Mouse (Mus musculus): ENCODE measurements at regions not wholly inside any gene's neighbourhood (a gene's known extent, or its start where the extent isn't known, plus 50 kb on each side); places are given as distances from the start of the nearest gene placed in this dataset.

GRCm38 (mm10) chr16:88412287-88412686, 94.5 kb downstream of the Cldn17 start:
- DNase-seq = no peak

GRCm38 (mm10) chr16:88408144-88408543, 98.6 kb downstream of the Cldn17 start:
- DNase-seq = no peak

- DNase-seq = no peak
These were observed 102.4 kb downstream of the Cldn17 start for GRCm38 (mm10) chr16:88404331-88404730.

GRCm38 (mm10) chr16:88399881-88400280, 106.9 kb downstream of the Cldn17 start:
- no peak for DNase-seq

- no peak for DNase-seq
These were observed 102.7 kb upstream of the Grik1 start for GRCm38 (mm10) chr16:88392764-88393163.

- DNase-seq = no peak
These were observed 91.7 kb upstream of the Grik1 start for GRCm38 (mm10) chr16:88381605-88382279.

- no peak for DNase-seq
These were observed 85.6 kb upstream of the Grik1 start for GRCm38 (mm10) chr16:88375622-88376021.

- DNase-seq = no peak
These were observed 84.5 kb upstream of the Grik1 start for GRCm38 (mm10) chr16:88374612-88375011.

- peak in 1 of 2 experiments; percentile 36 for DNase-seq
These were observed 82.0 kb upstream of the Grik1 start for GRCm38 (mm10) chr16:88372034-88372433.

GRCm38 (mm10) chr16:88368146-88368545, 78.1 kb upstream of the Grik1 start:
- DNase-seq = no peak

- DNase-seq = no peak
These were observed 77.1 kb upstream of the Grik1 start for GRCm38 (mm10) chr16:88367162-88367561.

- no peak for DNase-seq
These were observed 70.0 kb upstream of the Grik1 start for GRCm38 (mm10) chr16:88360081-88360480.
